In genomic region chr9:22054411-22055076, GRCm38 (mm10) we compare ENCODE assay signal across 9 mouse cellular contexts. TPM values are rescaled to one million over a fixed set of nuclear protein-coding genes. Genes with fewer than 3 reads are reported as not detected.
DNase-seq lines count a peak whose midpoint lies in the region; ATAC-seq and TF ChIP-seq lines count a peak whose summit lies in the region.
"Had no signal": no experiment of that assay in that cellular context is flagged by ENCODE, and none has a peak within 500 bp of the region (broad histone marks: within the 10 kb centered on the region; RNA-seq: fewer than 3 reads in every experiment).

No protein-coding gene starts in this region.

- peak overlapping the region; percentile 53 to 61 for H3K4me3 ChIP-seq in ES-E14 (ENCODE audit: insufficient read depth in 1 of 2, low read depth in 1 of 2, low read length in 2 of 2, poor library complexity in 1 of 2, severe bottlenecking in 1 of 2)
- H3K4me3 ChIP-seq in forebrain, embryonic 10.5 days, result peak overlapping the region; percentile 38
- no peak overlapping the region for H3K4me3 ChIP-seq in lung, embryonic 14.5 days (ENCODE audit: low read depth, low read length)
- peak overlapping the region; percentile 33 for H3K4me3 ChIP-seq in olfactory bulb, adult 2 months (ENCODE audit: insufficient read depth, low read depth, low read length)

- in situ Hi-C loops in ES-E14 (cut with MboI; ENCODE audit: low sequenced_read_pairs in 2 of 2, unreplicated experiment in 2 of 2), result no loop called here

- H3K4me2 ChIP-seq in lung, embryonic 14.5 days, result peak overlapping the region; percentile 13; the same call in 1 of the 2 replicates

- H3K27me3 ChIP-seq in forebrain, embryonic 10.5 days (ENCODE audit: poor library complexity, severe bottlenecking), result peaks cover 82% of the 10 kb centered on the region
- peaks cover 59% of the 10 kb centered on the region for H3K27me3 ChIP-seq in lung, embryonic 14.5 days (ENCODE audit: insufficient read depth, low read length)

- peaks cover 3 to 28% of the 10 kb centered on the region in 2 experiments; a peak in 3 of 4 replicates for H3K4me1 ChIP-seq in ES-E14 (ENCODE audit: control insufficient read depth in 2 of 2, insufficient read depth in 2 of 2, low read length in 2 of 2, poor library complexity in 1 of 2)
- H3K4me1 ChIP-seq in forebrain, embryonic 10.5 days, result peaks cover 37% of the 10 kb centered on the region
- H3K4me1 ChIP-seq in lung, embryonic 14.5 days (ENCODE audit: insufficient read depth), result peaks cover 12% of the 10 kb centered on the region
- H3K4me1 ChIP-seq in olfactory bulb, adult 2 months (ENCODE audit: control insufficient read depth, insufficient read depth, low read length), result peaks cover 20% of the 10 kb centered on the region

- H3K9me3 ChIP-seq in ES-E14 (ENCODE audit: control insufficient read depth, insufficient read depth, low read depth, low read length), result no peaks in the 10 kb centered on the region
- H3K9me3 ChIP-seq in forebrain, embryonic 10.5 days, result no peaks in the 10 kb centered on the region
- no peaks in the 10 kb centered on the region for H3K9me3 ChIP-seq in lung, embryonic 14.5 days (ENCODE audit: low read depth, low read length)

- H3K9ac ChIP-seq in ES-E14 (ENCODE audit: insufficient read depth, low read depth, low read length, poor library complexity, severe bottlenecking), result peak overlapping the region; percentile 33; the same call in 1 of the 2 replicates
- H3K9ac ChIP-seq in lung, embryonic 14.5 days, result no peak overlapping the region

- peak; percentile 70 to 74 for ATAC-seq in hematopoietic stem cell, adult 5-6 weeks (replicated peaks in 1 of 2; ENCODE audit: insufficient read depth in 1 of 2, low FRiP score in 2 of 2, low TSS enrichment in 1 of 2, low read depth in 1 of 2, poor library complexity in 2 of 2, severe bottlenecking in 2 of 2)
- peak; percentile 27 for ATAC-seq in lung, embryonic 14.5 days (ENCODE audit: insufficient read depth)

- peak; percentile 72 for TF ChIP-seq CTCF in lung, embryonic 14.5 days (IDR thresholded peaks at IDR 0.05; ENCODE audit: low read depth)
- peak; percentile 65 for TF ChIP-seq CTCF in olfactory bulb, adult 2 months (IDR thresholded peaks at IDR 0.05; ENCODE audit: insufficient read depth, low read depth, low read length)

- H3K36me3 ChIP-seq in ES-E14 (ENCODE audit: control insufficient read depth, insufficient read depth, low read length, poor library complexity, severe bottlenecking), result no peaks in the 10 kb centered on the region
- peaks cover 32% of the 10 kb centered on the region for H3K36me3 ChIP-seq in forebrain, embryonic 10.5 days (replicated peaks)
- H3K36me3 ChIP-seq in lung, embryonic 14.5 days (ENCODE audit: insufficient read depth), result peaks cover 27% of the 10 kb centered on the region; the same call in 1 of the 2 replicates

- no peak overlapping the region for H3K27ac ChIP-seq in ES-E14 (ENCODE audit: insufficient read depth, low read depth, low read length, poor library complexity, severe bottlenecking)
- H3K27ac ChIP-seq in forebrain, embryonic 10.5 days, result no peak overlapping the region
- no peak overlapping the region for H3K27ac ChIP-seq in lung, embryonic 14.5 days (ENCODE audit: low read depth)
- H3K27ac ChIP-seq in olfactory bulb, adult 2 months (ENCODE audit: insufficient read depth, low read depth, low read length), result 0 out of 2 replicates have a peak overlapping the region, but pooled peaks have one; percentile 37
- H3K27ac ChIP-seq: macrophage had no signal

- 3% methylated on average over 32 of the region's 32 CpGs for WGBS in forebrain, embryonic 10.5 days
- WGBS in lung, embryonic 14.5 days, result 3% methylated on average over 32 of the region's 32 CpGs
- WGBS in olfactory bulb, adult 2 months, result under 1% methylated on average over 32 of the region's 32 CpGs

- TF ChIP-seq POLR2A in olfactory bulb, adult 2 months (IDR thresholded peaks at IDR 0.05; ENCODE audit: insufficient read depth, low read depth, low read length), result no peak

- peak; percentile 87 for DNase-seq in ES-E14 (ENCODE audit: low read depth, low spot score)
- peak; percentile 70 for DNase-seq in c-Kit-positive CD71-negative TER-119-negative erythroid progenitor cells, embryonic 14.5 days (ENCODE audit: low read depth)
- peak; percentile 78 for DNase-seq in forebrain, embryonic 10.5 days (ENCODE audit: extremely low spot score, low spot score)
- DNase-seq in layer of hippocampus, adult 9-10 months (ENCODE audit: low spot score), result peak; percentile 80
- DNase-seq in lung, embryonic 14.5 days, result peak; percentile 81
- peak; percentile 62 to 77 for DNase-seq in thymus, postnatal 10 days (ENCODE audit: low spot score in 2 of 2)

TF ChIP-seq in ES-E14, 5 proteins besides CTCF, POLR2A, EP300 and RAD21:
- TF ChIP-seq HCFC1 (IDR thresholded peaks at IDR 0.05; ENCODE audit: borderline replicate concordance, insufficient read depth, low read length) (peak; percentile 58; the same call in 1 of the 2 replicates), ZC3H11A (IDR thresholded peaks at IDR 0.05; ENCODE audit: borderline replicate concordance, low read depth, low read length) (peak; percentile 24; the same call in 1 of the 2 replicates), MAFK (IDR thresholded peaks at IDR 0.05; ENCODE audit: insufficient read depth, low read depth, low read length) (no peak)

RNA-seq across cellular contexts. Expression of gene Elavl3, which starts 2.7 kb away (rescaled TPM):
- total RNA-seq in ES-E14 (2012; rRNA removed), result 2.6 and 5.0 TPM in 2 replicates
- 11.2 and 14.8 TPM in 2 replicates for polyA plus RNA-seq in forebrain, embryonic 10.5 days (2016; fragmentation: Nextera tagmentation; extraction: Ambion mirVana)
- not detected in 2 replicates for total RNA-seq in hematopoietic stem cell, adult 5-6 weeks (2017)
- 0.12 and 0.43 TPM in 2 replicates for polyA plus RNA-seq in lung, embryonic 14.5 days (2014; fragmentation: Nextera tagmentation; extraction: Ambion mirVana)
- not detected in 2 replicates for polyA plus RNA-seq in olfactory bulb, adult 2 months (2012; ENCODE audit: insufficient read depth, insufficient read length, low replicate concordance, missing spikeins)
- polyA plus RNA-seq: macrophage had no signal

RNA-seq across cellular contexts. Expression of gene Gm49318, which starts 16.5 kb away (rescaled TPM):
- not detected in 2 replicates for total RNA-seq in ES-E14 (2012; rRNA removed)
- not detected in 2 replicates for polyA plus RNA-seq in forebrain, embryonic 10.5 days (2016; fragmentation: Nextera tagmentation; extraction: Ambion mirVana)
- total RNA-seq in hematopoietic stem cell, adult 5-6 weeks (2017), result not detected in 2 replicates
- polyA plus RNA-seq in lung, embryonic 14.5 days (2014; fragmentation: Nextera tagmentation; extraction: Ambion mirVana), result not detected in 2 replicates
- not detected in 2 replicates for polyA plus RNA-seq in olfactory bulb, adult 2 months (2012; ENCODE audit: insufficient read depth, insufficient read length, low replicate concordance, missing spikeins)
- polyA plus RNA-seq: macrophage had no signal

RNA-seq across cellular contexts. Expression of gene Zfp653, which starts 16.6 kb away (rescaled TPM):
- total RNA-seq in ES-E14 (2012; rRNA removed), result 10.9 and 14.3 TPM in 2 replicates
- 10.0 and 11.3 TPM in 2 replicates for polyA plus RNA-seq in forebrain, embryonic 10.5 days (2016; fragmentation: Nextera tagmentation; extraction: Ambion mirVana)
- total RNA-seq in hematopoietic stem cell, adult 5-6 weeks (2017), result 11.1 and 12.9 TPM in 2 replicates
- polyA plus RNA-seq in lung, embryonic 14.5 days (2014; fragmentation: Nextera tagmentation; extraction: Ambion mirVana), result 10.7 and 12.4 TPM in 2 replicates
- polyA plus RNA-seq in olfactory bulb, adult 2 months (2012; ENCODE audit: insufficient read depth, insufficient read length, low replicate concordance, missing spikeins), result not detected in 2 replicates

RNA-seq across cellular contexts. Expression of gene Ecsit, which starts 30.7 kb away (rescaled TPM):
- 37.5 and 38.2 TPM in 2 replicates for total RNA-seq in ES-E14 (2012; rRNA removed)
- 42.0 and 43.2 TPM in 2 replicates for polyA plus RNA-seq in forebrain, embryonic 10.5 days (2016; fragmentation: Nextera tagmentation; extraction: Ambion mirVana)
- total RNA-seq in hematopoietic stem cell, adult 5-6 weeks (2017), result 15.9 and 17.7 TPM in 2 replicates
- polyA plus RNA-seq in lung, embryonic 14.5 days (2014; fragmentation: Nextera tagmentation; extraction: Ambion mirVana), result 31.0 and 33.5 TPM in 2 replicates
- polyA plus RNA-seq in olfactory bulb, adult 2 months (2012; ENCODE audit: insufficient read depth, insufficient read length, low replicate concordance, missing spikeins), result not detected in 2 replicates

RNA-seq across cellular contexts. Expression of gene Cnn1, which starts 44.5 kb away (rescaled TPM):
- 14.0 and 25.6 TPM in 2 replicates for total RNA-seq in ES-E14 (2012; rRNA removed)
- polyA plus RNA-seq in forebrain, embryonic 10.5 days (2016; fragmentation: Nextera tagmentation; extraction: Ambion mirVana), result 0.46 and 1.0 TPM in 2 replicates
- total RNA-seq in hematopoietic stem cell, adult 5-6 weeks (2017), result not detected in 2 replicates
- 69.1 and 71.2 TPM in 2 replicates for polyA plus RNA-seq in lung, embryonic 14.5 days (2014; fragmentation: Nextera tagmentation; extraction: Ambion mirVana)
- not detected in 2 replicates for polyA plus RNA-seq in olfactory bulb, adult 2 months (2012; ENCODE audit: insufficient read depth, insufficient read length, low replicate concordance, missing spikeins)
- polyA plus RNA-seq: macrophage had no signal
